Mouse (Mus musculus) lung, postnatal 25 days (tissue): ENCODE results near the gene Sept5.
A peak's percentile ranks its signal among the peaks of the same experiment; 100 is the strongest.

Experiments used
- DNase-seq: peaks from one replicate; pipeline ENCODE4 v3.0.0; 2022; ENCODE audit warnings: low spot score

Sept5 gene

GRCm38 (mm10) chr16:18629390-18630231 lies at the start of gene Sept5:
TSS of gene Sept5 (minus strand) at chr16:18629954.
- DNase-seq = peak; percentile 51

DNA sequence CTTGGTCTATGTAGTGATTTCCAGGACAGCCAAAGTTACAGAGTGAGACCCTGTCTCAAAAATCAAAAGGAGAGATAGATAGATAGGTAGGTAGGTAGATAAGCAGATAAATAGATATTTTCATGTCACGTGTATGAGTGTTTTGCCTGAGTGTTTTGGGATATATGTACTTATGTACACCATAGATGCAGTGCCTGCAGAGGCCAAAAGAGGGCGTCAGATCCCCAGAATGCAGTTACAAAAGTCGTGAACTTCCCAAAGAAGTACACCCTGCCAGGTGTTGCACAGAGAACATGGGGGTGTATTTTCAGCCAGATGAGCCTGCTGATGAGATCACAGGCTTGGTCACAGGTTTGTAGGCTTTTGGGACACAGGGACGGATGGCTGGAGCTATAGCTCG lies 49.4 kb upstream of the Sept5 start:
- no peak for DNase-seq

- peak; percentile 67 for DNase-seq
Observed at GRCm38 (mm10) chr16:18677746-18678679, 48.3 kb upstream of the Sept5 start.

DNA sequence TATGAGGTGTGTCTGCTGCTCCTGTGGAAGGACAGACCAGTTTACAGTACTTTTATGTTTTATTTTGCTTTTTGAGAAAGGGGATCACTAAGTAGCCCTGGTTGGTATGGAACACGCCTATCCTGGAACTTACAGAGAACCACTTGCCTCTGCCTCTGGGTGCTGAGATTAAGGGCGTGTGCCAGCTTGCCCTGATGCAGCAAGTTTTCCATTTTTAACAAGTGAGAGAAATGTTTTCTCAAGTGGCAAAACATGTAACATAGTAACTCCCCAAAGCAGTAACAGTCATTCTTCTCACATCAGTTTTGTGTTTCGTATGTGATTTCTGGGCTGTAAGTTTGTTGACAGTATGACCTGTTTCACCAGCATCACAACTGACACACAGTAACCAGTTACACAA lies 43.3 kb upstream of the Sept5 start:
- no peak for DNase-seq

- no peak for DNase-seq
Observed at GRCm38 (mm10) chr16:18672027-18672426, 42.3 kb upstream of the Sept5 start.

DNA sequence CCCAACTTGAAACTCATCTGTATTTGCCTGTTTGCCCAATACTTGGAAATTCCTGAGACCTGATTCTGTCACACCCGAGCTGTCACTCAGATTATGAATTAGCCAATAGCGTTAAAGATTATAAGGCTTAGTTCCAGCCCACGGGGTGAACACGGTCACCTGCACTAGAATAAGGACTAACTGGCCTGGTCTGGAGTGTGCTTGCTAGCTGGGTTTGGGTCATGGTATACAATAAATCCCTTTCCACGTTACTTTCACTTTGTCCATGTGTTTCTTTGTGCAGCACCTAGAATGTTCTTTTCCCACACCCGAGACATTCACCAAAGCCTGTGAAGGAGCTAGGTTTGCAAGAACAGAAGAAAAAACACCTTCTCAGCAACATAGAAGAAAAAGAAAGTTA lies 40.2 kb upstream of the Sept5 start:
- no peak for DNase-seq

GRCm38 (mm10) chr16:18658597-18658996 lies 28.8 kb upstream of the Sept5 start:
- no peak for DNase-seq

DNA sequence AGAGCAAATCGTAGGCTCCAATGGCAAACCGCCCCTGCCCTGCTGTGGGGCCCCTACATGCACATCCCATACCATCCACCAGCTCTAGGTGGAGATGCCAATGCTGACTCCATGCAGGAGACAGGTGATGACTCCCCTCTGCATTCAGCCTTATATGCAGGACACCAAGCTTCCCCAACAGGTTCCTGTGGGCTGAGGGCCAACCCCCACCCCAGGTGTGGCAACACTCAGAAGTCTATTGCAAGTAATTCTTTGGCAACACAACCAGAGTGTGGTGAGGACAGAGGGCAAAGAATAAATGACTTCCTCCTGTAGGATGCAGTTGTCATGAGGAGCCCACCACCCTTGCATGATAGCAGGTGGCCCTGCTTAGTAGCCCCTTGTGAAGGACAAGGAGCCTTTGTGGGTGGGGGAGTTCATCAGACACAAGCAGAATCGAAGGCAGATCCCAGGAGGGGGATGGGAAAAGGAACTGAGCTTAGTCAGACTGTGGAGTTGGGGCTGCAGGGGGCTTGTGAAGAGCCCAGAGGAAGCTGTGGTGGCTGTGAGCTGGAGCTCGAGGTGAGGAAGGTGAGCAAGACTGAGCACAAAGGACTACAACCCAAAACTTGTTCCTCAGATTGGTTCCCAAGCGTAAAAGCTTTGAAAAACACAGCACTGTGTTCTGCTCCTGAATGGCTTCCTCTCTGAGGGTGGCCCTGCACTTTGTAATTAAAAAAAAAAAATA lies 25.8 kb upstream of the Sept5 start:
- no peak for DNase-seq

DNA sequence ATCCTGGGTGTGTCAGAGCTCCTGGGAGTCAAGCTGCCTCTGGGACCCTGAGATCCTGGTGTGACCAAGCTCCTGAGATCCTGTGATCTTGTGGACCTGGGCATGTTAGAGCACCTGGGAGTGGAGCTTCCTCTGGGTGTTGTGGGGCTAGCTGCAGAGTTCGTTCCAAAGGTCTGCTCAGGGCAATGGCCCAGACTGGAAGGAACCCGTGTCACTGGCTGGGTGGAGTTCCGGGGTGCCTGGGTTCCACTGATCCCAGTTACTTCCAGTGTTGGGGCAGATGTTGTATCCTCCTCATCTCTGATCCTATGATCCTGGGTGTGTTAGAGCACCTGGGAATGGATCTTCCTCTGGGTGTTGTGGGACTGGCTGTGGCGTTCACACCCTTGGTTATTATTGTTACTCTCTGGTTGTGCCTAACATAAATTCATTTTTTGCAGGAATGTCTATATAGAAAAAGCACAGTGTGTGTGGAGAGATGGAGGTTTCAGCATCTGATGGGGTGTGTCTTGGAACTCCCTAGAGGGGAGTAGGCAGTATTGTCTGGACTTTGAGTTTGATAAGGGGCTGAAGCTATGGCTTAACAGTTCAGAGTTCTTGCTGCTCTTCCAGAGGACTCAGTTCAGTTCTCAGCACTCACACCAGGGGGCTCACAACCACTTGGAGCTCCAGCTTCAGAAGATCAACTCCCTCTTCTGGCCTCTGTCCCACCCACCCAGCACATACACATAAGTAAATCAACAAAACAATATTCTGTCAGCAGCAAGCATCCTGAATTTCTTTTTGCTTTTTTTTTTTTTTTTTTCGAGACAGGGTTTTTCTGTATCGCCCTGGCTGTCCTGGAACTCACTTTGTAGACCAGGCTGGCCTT lies 23.8 kb upstream of the Sept5 start:
- DNase-seq = no peak

GRCm38 (mm10) chr16:18649126-18649525 lies 19.4 kb upstream of the Sept5 start:
- DNase-seq = no peak

DNA sequence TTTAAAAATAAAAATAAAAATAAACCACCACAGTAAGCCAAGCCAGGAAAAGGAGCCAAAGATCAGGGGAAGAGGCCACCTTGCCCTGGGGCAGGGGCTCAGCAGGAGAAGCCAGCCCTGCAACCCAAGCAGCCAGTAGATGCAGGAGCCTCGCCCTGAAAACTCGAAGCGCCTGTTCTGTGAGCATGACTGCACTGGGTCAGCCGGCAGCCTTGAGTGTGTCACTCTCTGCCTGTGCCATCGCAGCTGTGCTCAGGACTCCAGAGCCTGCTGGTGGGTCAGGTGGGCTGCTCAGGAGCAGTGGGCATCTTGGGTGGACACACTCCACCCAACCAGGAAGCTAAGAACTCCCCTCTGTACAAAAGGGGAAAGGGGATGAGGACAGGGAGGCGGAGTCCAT lies 15.6 kb upstream of the Sept5 start:
- no peak for DNase-seq

DNA sequence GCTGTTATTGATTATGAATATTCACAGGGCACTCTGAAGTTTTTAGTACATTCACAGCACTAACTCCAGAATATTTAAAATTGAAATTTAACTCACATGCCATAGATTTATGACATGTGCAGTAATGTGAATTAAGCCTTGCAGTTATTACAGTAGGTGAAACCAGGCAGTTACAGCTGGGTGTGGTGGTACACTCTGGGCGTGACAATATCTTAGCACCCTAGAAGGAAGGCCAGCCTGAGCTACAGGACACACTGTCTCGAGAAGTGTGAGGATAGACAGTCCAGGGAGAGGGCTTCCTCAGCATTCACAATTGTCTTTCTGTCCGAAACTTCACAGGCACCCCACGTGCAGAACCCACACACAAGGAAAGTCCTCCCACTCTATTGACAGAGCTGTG lies 14.7 kb upstream of the Sept5 start:
- DNase-seq = no peak

GRCm38 (mm10) chr16:18643406-18643998 lies 13.7 kb upstream of the Sept5 start:
- DNase-seq = no peak

DNA sequence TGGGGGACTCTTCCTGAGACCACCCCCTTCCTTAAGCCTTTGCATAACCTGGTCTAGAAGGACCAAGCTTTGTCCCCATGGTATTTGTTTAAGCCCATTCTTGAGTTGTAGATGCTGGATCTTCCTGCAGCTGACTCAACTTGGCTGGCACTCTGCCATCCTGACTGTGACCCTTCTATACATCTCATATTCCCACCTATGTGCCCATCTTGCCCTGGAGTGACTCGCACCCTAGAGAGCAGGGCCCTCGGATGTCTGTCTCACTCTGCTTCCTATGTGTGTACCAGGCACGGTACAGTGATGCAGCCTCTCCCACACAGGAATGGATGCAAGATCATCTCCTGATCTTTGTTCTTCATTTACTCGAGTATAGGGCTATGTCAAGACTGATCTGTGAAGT lies 13.1 kb upstream of the Sept5 start:
- no peak for DNase-seq

DNA sequence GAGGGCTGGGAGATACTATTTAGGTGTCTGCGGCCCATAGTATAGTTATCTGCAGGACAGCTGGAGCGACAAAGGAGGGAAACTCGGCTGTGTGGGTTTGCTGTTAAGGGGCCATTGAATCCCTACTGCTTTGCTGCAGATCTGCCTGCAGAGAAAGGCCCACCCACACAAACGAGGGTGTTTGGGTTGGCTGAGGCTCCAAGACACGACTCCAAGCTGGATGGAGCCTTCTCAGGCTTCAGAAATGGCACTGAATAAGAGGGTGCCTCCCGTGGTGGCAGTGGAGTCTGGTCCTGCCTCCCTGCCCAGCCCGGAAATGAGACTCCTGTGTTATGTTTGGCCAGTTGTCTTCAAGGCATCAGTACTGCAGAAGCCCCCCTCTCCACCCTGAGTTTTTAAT lies 12.5 kb upstream of the Sept5 start:
- no peak for DNase-seq

DNA sequence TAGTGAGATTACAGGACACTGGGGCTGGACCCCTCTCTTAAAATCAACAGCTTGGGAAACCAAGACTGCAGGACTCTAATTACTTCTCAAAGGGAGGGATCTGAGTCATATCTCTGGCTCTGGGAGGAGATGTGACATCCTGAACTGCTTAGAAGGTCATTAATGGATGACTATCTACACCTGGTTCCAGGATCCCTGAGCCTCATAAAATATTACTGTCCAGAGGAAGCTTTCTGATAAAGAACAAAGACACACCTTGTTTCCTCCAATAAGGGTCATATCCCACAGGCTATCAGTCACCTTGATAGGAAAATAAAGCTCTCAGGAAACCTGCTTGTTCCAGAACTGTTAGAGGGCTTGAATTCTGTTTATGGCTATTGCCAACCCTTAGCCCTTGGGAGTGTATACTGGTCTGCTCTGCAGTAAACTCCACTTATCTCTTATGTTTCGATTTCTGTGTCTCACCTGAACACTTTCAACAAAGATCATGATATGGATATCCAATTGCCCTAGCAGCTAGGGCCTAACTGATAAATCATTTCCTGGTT lies 9.7 kb upstream of the Sept5 start:
- no peak for DNase-seq

DNA sequence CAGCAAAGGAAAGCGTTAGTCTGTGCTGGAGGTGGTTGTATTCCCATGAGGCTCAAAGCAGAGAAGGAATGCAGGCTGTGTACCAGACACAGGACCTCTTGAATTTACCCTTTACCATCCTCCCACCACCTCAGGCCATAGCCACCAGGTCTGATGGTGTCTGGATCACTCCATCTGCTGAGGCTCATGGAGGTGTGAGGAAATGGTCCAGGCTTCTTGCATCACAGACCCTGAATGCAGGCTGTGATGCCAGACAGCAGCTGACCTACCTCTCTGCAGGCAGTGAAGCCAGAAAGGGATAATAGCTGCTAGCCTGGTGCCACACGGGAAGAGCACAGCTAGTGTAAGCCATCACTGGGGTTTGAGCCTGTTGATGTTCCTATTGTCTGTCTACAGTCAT lies 8.6 kb upstream of the Sept5 start:
- no peak for DNase-seq

- no peak for DNase-seq
Observed at GRCm38 (mm10) chr16:18636804-18637203, 7.0 kb upstream of the Sept5 start.

DNA sequence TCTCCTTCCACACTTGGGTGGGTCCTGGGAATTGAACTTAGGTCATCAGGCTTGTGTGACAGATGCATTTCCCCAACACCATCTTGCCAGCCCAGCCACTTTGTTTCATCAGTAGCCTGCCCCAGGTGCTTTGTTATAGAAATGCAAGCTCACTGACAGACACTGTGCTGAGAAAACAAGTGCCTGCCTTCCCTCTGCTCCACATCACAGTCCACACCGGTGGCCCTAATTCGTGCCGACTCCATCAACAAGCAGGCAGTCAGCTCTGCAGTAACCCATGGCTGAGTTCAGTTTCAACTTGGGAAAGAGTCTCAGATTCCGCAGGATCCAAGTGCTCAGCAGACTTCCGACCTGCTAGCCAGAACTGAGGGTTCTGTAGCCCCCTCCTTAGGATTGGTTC lies 6.6 kb upstream of the Sept5 start:
- DNase-seq = no peak

GRCm38 (mm10) chr16:18633333-18633732 lies 3.6 kb upstream of the Sept5 start:
- no peak for DNase-seq

DNA sequence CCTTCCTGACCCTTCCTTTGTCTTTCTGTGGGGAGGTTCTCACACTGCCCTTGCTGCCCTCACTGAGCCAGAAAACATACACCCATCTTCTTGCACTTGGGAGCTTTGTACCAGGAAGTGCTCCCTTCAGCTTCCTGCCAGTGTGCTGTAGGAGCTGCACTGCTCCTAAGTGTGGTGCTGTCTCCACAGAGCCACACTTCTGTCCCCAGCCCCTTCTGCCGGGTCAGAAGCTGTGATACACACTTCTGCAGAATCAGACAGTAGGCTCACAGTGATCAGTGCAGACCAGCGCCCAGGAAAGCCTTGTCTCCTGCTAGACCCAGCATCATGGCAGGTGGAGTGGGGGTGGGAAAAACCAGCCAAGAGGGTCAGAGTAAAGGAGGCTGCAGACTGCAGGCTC lies 3.1 kb upstream of the Sept5 start:
- no peak for DNase-seq
